Mouse (Mus musculus): ENCODE measurements around the gene Vps33a. TPM values are rescaled to one million over a fixed set of nuclear protein-coding genes. Genes with fewer than 3 reads are reported as not detected.

The Vps33a gene
- polyA plus RNA-seq, 1 experiment from 2014 or later, result 40.0 TPM

- H3K4me1 ChIP-seq (ENCODE audit: control insufficient read depth, insufficient read depth, low read depth, low read length), result peaks cover 8% of the 10 kb centered on the region
- H3K36me3 ChIP-seq (ENCODE audit: control insufficient read depth, insufficient read depth, low read length), result no peaks in the 10 kb centered on the region
- peak; percentile 77 for ATAC-seq
- H3K9ac ChIP-seq (ENCODE audit: low read depth, low read length), result peak within 1 kb of the TSS; percentile 49; the same call in 1 of the 2 replicates
- no peaks in the 10 kb centered on the region for H3K9me3 ChIP-seq (ENCODE audit: control insufficient read depth, low read length)
- H3K27me3 ChIP-seq (replicated peaks; ENCODE audit: control insufficient read depth, insufficient read depth, low read length), result no peaks in the 10 kb centered on the region
- no peak within 1 kb of the TSS for H3K27ac ChIP-seq (ENCODE audit: low read depth, low read length)
- WGBS, result 6% methylated on average over 25 of the region's 25 CpGs
- peak within 1 kb of the TSS; percentile 31 for H3K4me3 ChIP-seq (ENCODE audit: low read length)
- H3K4me2 ChIP-seq (ENCODE audit: low read length), result peak within 1 kb of the TSS; percentile 64
These were observed 83.6 kb downstream of the Vps33a start, which contains the start of the genes Lrrc43 and Il31 for GRCm38 (mm10) chr5:123489112-123489785. TSS of gene Lrrc43 (plus strand) at chr5:123489305. TSS of gene Il31 (minus strand) at chr5:123489489.

GRCm38 (mm10) chr5:123487659-123488395 is 85.0 kb downstream of the Vps33a start:
- H3K4me2 ChIP-seq (ENCODE audit: low read length), result no peak overlapping the region
- 85% methylated on average over 11 of the region's 11 CpGs for WGBS

More at GRCm38 (mm10) chr5:123487659-123488395, 85.0 kb downstream of the Vps33a start:
- Histone ChIP-seq H3K27me3 (replicated peaks; ENCODE audit: control insufficient read depth, insufficient read depth, low read length) (no peaks in the 10 kb centered on the region), H3K9me3 (ENCODE audit: control insufficient read depth, low read length) (no peaks in the 10 kb centered on the region), H3K4me3 (ENCODE audit: low read length) (no peak overlapping the region), H3K4me1 (ENCODE audit: control insufficient read depth, insufficient read depth, low read depth, low read length) (peaks cover 8% of the 10 kb centered on the region), H3K36me3 (ENCODE audit: control insufficient read depth, insufficient read depth, low read length) (no peaks in the 10 kb centered on the region), H3K9ac (ENCODE audit: low read depth, low read length) (no peak overlapping the region), H3K27ac (ENCODE audit: low read depth, low read length) (no peak overlapping the region)
- ATAC-seq, result no peak

Small RNAs within 50 kb of the gene (microRNA-seq; reads per million reads assigned to microRNA genes)
- 1.2 reads per million for gene Mir7647

Other genes with a start within 250 kb of the Vps33a start
- 31.1 and 36.7 TPM in 2 replicates for gene Bcl7a, start 229.2 kb downstream of the Vps33a start, polyA plus RNA-seq (2015; fragmentation: Nextera tagmentation; extraction: Ambion mirVana)
- gene Mlxip, start 178.2 kb downstream of the Vps33a start, polyA plus RNA-seq (2015; fragmentation: Nextera tagmentation; extraction: Ambion mirVana), result 15.2 and 20.7 TPM in 2 replicates
- 0.60 and 0.74 TPM in 2 replicates for gene Lrrc43, start 83.7 kb downstream of the Vps33a start, polyA plus RNA-seq (2015; fragmentation: Nextera tagmentation; extraction: Ambion mirVana)
- gene Il31, start 83.5 kb downstream of the Vps33a start, polyA plus RNA-seq (2015; fragmentation: Nextera tagmentation; extraction: Ambion mirVana), result not detected in 2 replicates
- gene B3gnt4, start 62.6 kb downstream of the Vps33a start, polyA plus RNA-seq (2015; fragmentation: Nextera tagmentation; extraction: Ambion mirVana), result 0.91 and 0.94 TPM in 2 replicates
- 105 and 107 TPM in 2 replicates for gene Diablo, start 48.9 kb downstream of the Vps33a start, polyA plus RNA-seq (2015; fragmentation: Nextera tagmentation; extraction: Ambion mirVana)
- gene Gm49027, start 47.5 kb downstream of the Vps33a start, polyA plus RNA-seq (2015; fragmentation: Nextera tagmentation; extraction: Ambion mirVana), result 1.6 and 2.1 TPM in 2 replicates
- gene Clip1, start 111.6 kb upstream of the Vps33a start, polyA plus RNA-seq (2015; fragmentation: Nextera tagmentation; extraction: Ambion mirVana), result 74.3 and 74.4 TPM in 2 replicates
- gene Zcchc8, start 148.1 kb upstream of the Vps33a start, polyA plus RNA-seq (2015; fragmentation: Nextera tagmentation; extraction: Ambion mirVana), result 48.6 and 58.6 TPM in 2 replicates
- gene Rsrc2, start 176.4 kb upstream of the Vps33a start, polyA plus RNA-seq (2015; fragmentation: Nextera tagmentation; extraction: Ambion mirVana), result 106 and 111 TPM in 2 replicates
- gene Kntc1, start 176.7 kb upstream of the Vps33a start, polyA plus RNA-seq (2015; fragmentation: Nextera tagmentation; extraction: Ambion mirVana), result 4.5 and 5.8 TPM in 2 replicates

All from hindbrain, embryonic 16.5 days (tissue).